Mouse (Mus musculus): ENCODE results near the gene Lpcat2. TPM values are rescaled to one million over a fixed set of nuclear protein-coding genes. Genes with fewer than 3 reads are reported as not detected.

Gene Lpcat2
- polyA plus RNA-seq, 1 experiment from 2014 or later, result 3.9 TPM

DNA sequence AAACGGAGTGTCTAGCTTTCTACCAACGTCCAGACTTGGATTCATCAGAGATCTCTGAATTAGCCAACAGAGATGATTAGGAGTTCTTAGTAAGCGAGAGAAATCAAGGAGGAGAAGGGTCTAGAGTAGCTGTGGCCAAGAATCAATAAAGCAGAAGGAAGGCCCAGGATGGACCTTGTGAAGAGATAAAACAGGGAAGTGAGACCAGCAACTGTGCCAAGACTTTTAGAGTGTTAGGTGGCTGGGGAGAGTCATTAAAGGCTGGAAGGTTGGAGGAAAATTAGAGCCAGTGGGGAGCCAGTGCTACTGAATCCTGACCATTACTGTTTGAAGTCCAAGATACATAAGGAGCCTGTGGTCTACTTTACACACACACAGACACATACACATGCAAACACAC lies 56.3 kb downstream of the Lpcat2 start:
- ATAC-seq (replicated peaks; ENCODE audit: low FRiP score) (no peak), DNase-seq (ENCODE audit: low spot score) (no peak)
- no peaks in the 10 kb centered on the region for H3K36me3 ChIP-seq (ENCODE audit: control insufficient read depth, insufficient read depth, low read length)
- no peak overlapping the region for H3K27ac ChIP-seq (ENCODE audit: low read depth, low read length)
- no peak overlapping the region for H3K4me2 ChIP-seq (ENCODE audit: low read depth, low read length, severe bottlenecking)
- no peak overlapping the region for H3K4me3 ChIP-seq (ENCODE audit: low read depth, low read length)
- WGBS, result 82% methylated on average over 3 of the region's 3 CpGs
- no peak overlapping the region for H3K9ac ChIP-seq (ENCODE audit: low read length)
- no peaks in the 10 kb centered on the region for H3K9me3 ChIP-seq (ENCODE audit: control insufficient read depth, low read length)
- no peaks in the 10 kb centered on the region for H3K27me3 ChIP-seq (ENCODE audit: control insufficient read depth, insufficient read depth, low read length)
- H3K4me1 ChIP-seq (replicated peaks; ENCODE audit: control insufficient read depth, insufficient read depth, low read length), result no peaks in the 10 kb centered on the region

DNA sequence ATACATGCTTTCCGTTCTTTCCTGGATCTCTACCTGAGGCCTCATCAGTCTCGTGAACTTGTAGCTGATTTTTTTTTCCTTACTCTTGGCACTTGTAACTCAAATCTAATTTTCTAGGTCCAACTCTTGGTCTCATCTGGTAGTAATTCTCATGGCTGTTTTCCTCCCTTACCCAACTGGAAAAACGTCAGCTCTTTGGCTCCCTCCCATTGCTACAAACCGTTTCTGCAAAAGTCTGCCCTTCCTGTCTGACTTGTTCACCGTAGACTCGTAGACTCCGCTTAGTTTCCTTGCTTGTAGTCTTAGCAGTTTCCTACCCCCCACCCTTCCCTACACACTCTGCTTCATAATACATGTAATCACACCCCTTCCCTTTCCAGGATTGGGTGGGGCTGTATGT lies 58.3 kb downstream of the Lpcat2 start:
- no peaks in the 10 kb centered on the region for H3K9me3 ChIP-seq (ENCODE audit: control insufficient read depth, low read length)
- no peak overlapping the region for H3K27ac ChIP-seq (ENCODE audit: low read depth, low read length)
- H3K27me3 ChIP-seq (ENCODE audit: control insufficient read depth, insufficient read depth, low read length), result no peaks in the 10 kb centered on the region
- 92% methylated on average over 7 of the region's 7 CpGs for WGBS
- DNase-seq (ENCODE audit: low spot score), result no peak
- no peak overlapping the region for H3K9ac ChIP-seq (ENCODE audit: low read length)
- H3K4me1 ChIP-seq (replicated peaks; ENCODE audit: control insufficient read depth, insufficient read depth, low read length), result no peaks in the 10 kb centered on the region
- H3K4me2 ChIP-seq (ENCODE audit: low read depth, low read length, severe bottlenecking), result no peak overlapping the region
- ATAC-seq (replicated peaks; ENCODE audit: low FRiP score), result no peak
- no peak overlapping the region for H3K4me3 ChIP-seq (ENCODE audit: low read depth, low read length)
- no peaks in the 10 kb centered on the region for H3K36me3 ChIP-seq (ENCODE audit: control insufficient read depth, insufficient read depth, low read length)

DNA sequence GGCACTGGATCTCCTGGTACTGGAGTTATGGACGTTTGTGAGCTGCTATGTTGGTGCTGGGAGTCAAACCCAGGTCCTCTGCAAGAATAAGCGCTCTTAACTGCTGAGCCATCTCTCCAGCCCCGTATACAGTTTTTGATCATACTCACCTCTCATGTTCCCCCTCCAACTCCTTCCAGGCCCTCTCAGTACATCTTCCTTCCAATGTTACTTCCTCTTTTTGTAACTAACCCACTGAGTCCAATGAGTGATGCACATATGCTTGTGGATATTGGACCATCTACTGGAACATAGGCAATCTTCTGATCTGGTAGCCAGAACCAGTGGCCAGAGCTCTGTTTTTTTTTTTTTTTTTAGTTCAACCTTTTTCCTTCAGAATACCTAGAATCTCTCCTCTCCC lies 60.9 kb downstream of the Lpcat2 start:
- no peaks in the 10 kb centered on the region for H3K27me3 ChIP-seq (ENCODE audit: control insufficient read depth, insufficient read depth, low read length)
- WGBS, result 85% methylated on average over 3 of the region's 3 CpGs
- no peaks in the 10 kb centered on the region for H3K36me3 ChIP-seq (ENCODE audit: control insufficient read depth, insufficient read depth, low read length)
- ATAC-seq (replicated peaks; ENCODE audit: low FRiP score) (no peak), DNase-seq (ENCODE audit: low spot score) (no peak)
- H3K9ac ChIP-seq (ENCODE audit: low read length), result no peak overlapping the region
- no peaks in the 10 kb centered on the region for H3K9me3 ChIP-seq (ENCODE audit: control insufficient read depth, low read length)
- no peaks in the 10 kb centered on the region for H3K4me1 ChIP-seq (replicated peaks; ENCODE audit: control insufficient read depth, insufficient read depth, low read length)
- H3K27ac ChIP-seq (ENCODE audit: low read depth, low read length), result no peak overlapping the region
- H3K4me3 ChIP-seq (ENCODE audit: low read depth, low read length), result no peak overlapping the region
- H3K4me2 ChIP-seq (ENCODE audit: low read depth, low read length, severe bottlenecking), result no peak overlapping the region

DNA sequence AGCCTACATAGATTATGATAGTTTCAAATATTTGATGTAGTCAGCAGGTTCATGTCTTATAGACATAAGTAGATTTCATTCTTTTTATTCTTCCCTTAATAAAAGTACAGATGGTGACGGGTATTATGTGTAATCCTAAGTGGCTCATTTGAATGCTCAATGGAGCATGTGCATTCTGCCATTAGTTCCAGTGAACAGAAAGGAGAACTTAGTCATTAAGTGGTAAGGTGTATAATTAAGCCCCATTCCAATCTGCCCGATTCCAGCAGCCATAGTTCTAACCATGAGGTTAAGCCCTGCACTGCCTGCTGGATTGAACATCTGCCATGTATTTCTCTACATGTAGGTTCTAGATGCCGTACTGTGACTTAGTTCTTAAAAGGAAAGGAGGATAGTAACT lies 66.6 kb downstream of the Lpcat2 start:
- ATAC-seq (replicated peaks; ENCODE audit: low FRiP score) (no peak), DNase-seq (ENCODE audit: low spot score) (no peak)
- no peaks in the 10 kb centered on the region for H3K27me3 ChIP-seq (ENCODE audit: control insufficient read depth, insufficient read depth, low read length)
- H3K36me3 ChIP-seq (ENCODE audit: control insufficient read depth, insufficient read depth, low read length), result no peaks in the 10 kb centered on the region
- H3K4me1 ChIP-seq (replicated peaks; ENCODE audit: control insufficient read depth, insufficient read depth, low read length), result no peaks in the 10 kb centered on the region
- no peak overlapping the region for H3K9ac ChIP-seq (ENCODE audit: low read length)
- H3K9me3 ChIP-seq (ENCODE audit: control insufficient read depth, low read length), result no peaks in the 10 kb centered on the region
- H3K4me2 ChIP-seq (ENCODE audit: low read depth, low read length, severe bottlenecking), result no peak overlapping the region
- WGBS, result 68% methylated on average over 3 of the region's 3 CpGs
- no peak overlapping the region for H3K4me3 ChIP-seq (ENCODE audit: low read depth, low read length)
- H3K27ac ChIP-seq (ENCODE audit: low read depth, low read length), result no peak overlapping the region

DNA sequence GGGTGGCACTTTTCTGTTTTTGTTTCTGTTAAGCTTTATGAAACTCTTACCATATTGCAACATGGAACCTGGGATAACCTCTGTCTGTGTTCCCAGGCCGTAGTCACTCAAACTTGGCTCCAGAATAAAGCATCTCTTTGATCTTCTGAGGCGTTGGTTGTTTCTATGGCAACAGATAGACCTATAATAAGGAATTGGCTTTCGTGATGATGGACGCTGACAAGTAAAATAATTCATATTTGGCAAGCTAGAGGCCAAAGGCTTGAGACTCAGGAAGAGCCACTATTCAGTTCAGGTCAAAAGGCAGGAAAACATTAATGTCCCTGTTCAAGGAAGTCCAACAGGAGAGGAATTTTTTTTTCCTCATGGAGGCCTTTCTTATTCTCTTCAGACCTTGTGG lies 73.8 kb downstream of the Lpcat2 start:
- 82% methylated on average over 4 of the region's 4 CpGs for WGBS
- H3K4me3 ChIP-seq (ENCODE audit: low read depth, low read length), result no peak overlapping the region
- ATAC-seq (replicated peaks; ENCODE audit: low FRiP score), result no peak
- DNase-seq (ENCODE audit: low spot score), result no peak
- no peaks in the 10 kb centered on the region for H3K36me3 ChIP-seq (ENCODE audit: control insufficient read depth, insufficient read depth, low read length)
- no peak overlapping the region for H3K27ac ChIP-seq (ENCODE audit: low read depth, low read length)
- no peaks in the 10 kb centered on the region for H3K4me1 ChIP-seq (replicated peaks; ENCODE audit: control insufficient read depth, insufficient read depth, low read length)
- H3K4me2 ChIP-seq (ENCODE audit: low read depth, low read length, severe bottlenecking), result no peak overlapping the region
- no peaks in the 10 kb centered on the region for H3K9me3 ChIP-seq (ENCODE audit: control insufficient read depth, low read length)
- H3K9ac ChIP-seq (ENCODE audit: low read length), result no peak overlapping the region
- no peaks in the 10 kb centered on the region for H3K27me3 ChIP-seq (ENCODE audit: control insufficient read depth, insufficient read depth, low read length)

DNA sequence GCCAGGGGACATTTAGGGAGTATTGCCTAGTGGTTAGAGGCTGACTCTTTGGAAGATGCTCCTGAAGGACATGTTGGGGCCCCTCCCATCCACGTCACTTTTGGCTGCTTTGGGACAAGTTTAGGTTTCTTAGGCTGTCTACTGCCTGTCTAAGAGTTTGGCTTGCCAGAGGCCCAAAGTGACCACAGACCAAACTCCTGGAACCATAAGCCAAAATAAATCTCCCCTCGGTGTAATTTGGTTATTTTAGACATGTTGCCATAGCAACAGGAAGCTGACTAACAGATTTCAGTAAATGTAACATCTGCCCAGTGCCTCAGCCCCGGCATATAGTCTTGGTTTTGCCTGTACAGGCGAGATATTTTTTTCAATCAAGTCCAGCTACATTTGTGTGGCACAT lies 82.9 kb downstream of the Lpcat2 start:
- DNase-seq (ENCODE audit: low spot score) (no peak), ATAC-seq (replicated peaks; ENCODE audit: low FRiP score) (no peak)
- Histone ChIP-seq H3K9ac (ENCODE audit: low read length) (no peak overlapping the region), H3K27ac (ENCODE audit: low read depth, low read length) (no peak overlapping the region), H3K4me1 (replicated peaks; ENCODE audit: control insufficient read depth, insufficient read depth, low read length) (no peaks in the 10 kb centered on the region), H3K27me3 (ENCODE audit: control insufficient read depth, insufficient read depth, low read length) (no peaks in the 10 kb centered on the region), H3K9me3 (ENCODE audit: control insufficient read depth, low read length) (no peaks in the 10 kb centered on the region), H3K4me2 (ENCODE audit: low read depth, low read length, severe bottlenecking) (no peak overlapping the region), H3K4me3 (ENCODE audit: low read depth, low read length) (no peak overlapping the region), H3K36me3 (ENCODE audit: control insufficient read depth, insufficient read depth, low read length) (no peaks in the 10 kb centered on the region)
- whole genome bisulfite sequencing, result 84% methylated on average over 4 of the region's 4 CpGs

DNA sequence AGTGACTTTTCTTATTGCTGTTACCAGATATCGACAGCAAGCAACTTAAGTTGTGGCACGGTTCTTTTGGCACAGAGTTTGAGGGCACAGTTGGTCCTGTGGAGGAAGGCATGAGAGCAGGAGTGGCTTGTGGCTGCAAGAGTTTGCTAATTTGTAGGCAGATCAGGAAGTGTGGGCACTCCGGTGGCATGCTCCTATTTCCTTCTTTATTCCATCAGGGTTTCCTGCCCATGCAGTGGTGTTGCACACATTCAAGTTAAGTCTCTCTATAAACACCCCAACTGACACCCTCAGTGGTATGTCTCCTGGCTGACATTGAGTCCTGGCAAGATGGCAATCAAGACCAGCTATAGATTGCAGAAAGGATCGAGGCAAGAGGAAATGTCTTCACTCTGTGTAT lies 93.9 kb downstream of the Lpcat2 start:
- Histone ChIP-seq H3K4me1 (replicated peaks; ENCODE audit: control insufficient read depth, insufficient read depth, low read length) (no peaks in the 10 kb centered on the region), H3K9me3 (ENCODE audit: control insufficient read depth, low read length) (no peaks in the 10 kb centered on the region), H3K36me3 (ENCODE audit: control insufficient read depth, insufficient read depth, low read length) (no peaks in the 10 kb centered on the region), H3K27me3 (ENCODE audit: control insufficient read depth, insufficient read depth, low read length) (no peaks in the 10 kb centered on the region), H3K4me2 (ENCODE audit: low read depth, low read length, severe bottlenecking) (no peak overlapping the region), H3K27ac (ENCODE audit: low read depth, low read length) (no peak overlapping the region), H3K4me3 (ENCODE audit: low read depth, low read length) (no peak overlapping the region), H3K9ac (ENCODE audit: low read length) (no peak overlapping the region)
- ATAC-seq (replicated peaks; ENCODE audit: low FRiP score) (no peak), DNase-seq (ENCODE audit: low spot score) (no peak)
- whole genome bisulfite sequencing, result 85% methylated on average over 4 of the region's 4 CpGs

DNA sequence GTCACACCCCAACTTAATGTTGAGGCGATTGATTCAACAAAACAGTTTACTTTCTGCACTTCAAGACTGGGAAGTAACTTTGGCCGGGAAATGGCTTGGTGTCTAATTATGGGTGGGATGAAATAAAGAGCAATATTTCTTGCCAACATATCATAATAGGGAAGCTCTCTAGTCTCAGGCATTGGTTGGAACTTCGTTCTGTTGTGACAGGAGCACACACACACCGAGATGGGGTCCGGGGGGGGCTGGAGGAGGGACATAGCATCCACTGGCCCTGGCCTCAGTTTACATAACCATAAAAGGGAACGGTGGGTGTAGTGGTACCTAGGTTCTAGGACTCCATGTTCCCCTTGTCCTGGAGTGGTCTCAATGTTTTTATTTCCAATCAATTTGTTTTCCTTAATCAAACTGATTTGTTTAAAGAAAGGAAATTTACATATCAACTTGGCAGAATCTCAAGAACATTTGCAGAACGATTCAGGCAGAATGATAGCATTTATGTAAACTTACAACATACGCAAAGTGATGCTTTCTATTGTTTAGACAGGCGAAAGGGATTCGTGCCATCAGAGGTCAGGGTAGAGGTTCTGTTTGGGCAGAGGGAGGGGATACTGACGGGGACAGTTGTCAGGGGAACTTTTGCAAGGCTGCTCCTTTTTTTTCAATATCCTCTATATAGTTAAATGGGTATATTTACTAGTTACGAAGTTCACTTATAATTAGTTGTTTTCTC lies 95.7 kb downstream of the Lpcat2 start:
- Histone ChIP-seq H3K4me1 (replicated peaks; ENCODE audit: control insufficient read depth, insufficient read depth, low read length) (no peaks in the 10 kb centered on the region), H3K9me3 (ENCODE audit: control insufficient read depth, low read length) (no peaks in the 10 kb centered on the region), H3K27me3 (ENCODE audit: control insufficient read depth, insufficient read depth, low read length) (no peaks in the 10 kb centered on the region), H3K9ac (ENCODE audit: low read length) (no peak overlapping the region), H3K4me3 (ENCODE audit: low read depth, low read length) (no peak overlapping the region), H3K36me3 (ENCODE audit: control insufficient read depth, insufficient read depth, low read length) (no peaks in the 10 kb centered on the region), H3K4me2 (ENCODE audit: low read depth, low read length, severe bottlenecking) (no peak overlapping the region), H3K27ac (ENCODE audit: low read depth, low read length) (no peak overlapping the region)
- WGBS, result 82% methylated on average over 12 of the region's 12 CpGs
- no peak for DNase-seq (ENCODE audit: low spot score)
- ATAC-seq (replicated peaks; ENCODE audit: low FRiP score), result no peak

DNA sequence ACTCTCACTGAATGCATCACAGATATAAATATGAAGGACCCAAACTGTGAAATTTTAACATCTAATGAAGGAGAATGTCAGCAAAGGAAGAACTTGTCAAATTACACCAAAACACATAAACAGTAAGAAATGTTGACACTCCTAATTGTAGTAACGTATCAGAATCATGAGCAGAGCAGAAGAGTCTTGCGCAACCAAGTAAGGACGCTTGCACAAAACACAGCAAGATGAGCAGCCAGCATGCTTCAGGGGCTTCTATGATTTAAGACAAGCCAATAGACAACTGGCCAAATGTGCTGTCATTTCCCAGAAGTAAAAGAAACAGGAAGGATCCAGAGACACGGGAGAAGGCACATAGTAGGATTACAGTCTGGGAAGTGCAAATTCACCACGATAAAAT lies 98.9 kb downstream of the Lpcat2 start:
- Histone ChIP-seq H3K4me3 (ENCODE audit: low read depth, low read length) (no peak overlapping the region), H3K4me1 (replicated peaks; ENCODE audit: control insufficient read depth, insufficient read depth, low read length) (no peaks in the 10 kb centered on the region), H3K9me3 (ENCODE audit: control insufficient read depth, low read length) (no peaks in the 10 kb centered on the region), H3K27ac (ENCODE audit: low read depth, low read length) (no peak overlapping the region), H3K9ac (ENCODE audit: low read length) (no peak overlapping the region), H3K36me3 (ENCODE audit: control insufficient read depth, insufficient read depth, low read length) (no peaks in the 10 kb centered on the region), H3K27me3 (ENCODE audit: control insufficient read depth, insufficient read depth, low read length) (peaks cover 2% of the 10 kb centered on the region; the same call in 1 of the 2 replicates), H3K4me2 (ENCODE audit: low read depth, low read length, severe bottlenecking) (no peak overlapping the region)
- WGBS, result 91% methylated on average over 5 of the region's 5 CpGs
- no peak for DNase-seq (ENCODE audit: low spot score)
- ATAC-seq (replicated peaks; ENCODE audit: low FRiP score), result no peak

Data from forebrain, embryonic 11.5 days (tissue).